Mouse (Mus musculus) brain, embryonic 14.5 days (tissue): ENCODE measurements around the gene Tmprss11a.

Experiments
- CTCF ChIP-seq: fragments of 200-500 bp; IDR thresholded peaks from 2 replicates; pipeline ENCODE4 v1.5.1; 2012; ENCODE audit warnings: inconsistent platforms, mild to moderate bottlenecking, moderate library complexity, borderline replicate concordance; ENCODE audit not compliant: insufficient read depth, insufficient read length; ENCODE audit errors: extremely low read depth
- POLR2A ChIP-seq: fragments of 200-500 bp; IDR thresholded peaks from 2 replicates; pipeline ENCODE4 v1.6.1; 2012; ENCODE audit warnings: mild to moderate bottlenecking, inconsistent platforms, borderline replicate concordance; ENCODE audit not compliant: poor library complexity, insufficient read depth, insufficient read length, severe bottlenecking; ENCODE audit errors: extremely low read depth

DNA sequence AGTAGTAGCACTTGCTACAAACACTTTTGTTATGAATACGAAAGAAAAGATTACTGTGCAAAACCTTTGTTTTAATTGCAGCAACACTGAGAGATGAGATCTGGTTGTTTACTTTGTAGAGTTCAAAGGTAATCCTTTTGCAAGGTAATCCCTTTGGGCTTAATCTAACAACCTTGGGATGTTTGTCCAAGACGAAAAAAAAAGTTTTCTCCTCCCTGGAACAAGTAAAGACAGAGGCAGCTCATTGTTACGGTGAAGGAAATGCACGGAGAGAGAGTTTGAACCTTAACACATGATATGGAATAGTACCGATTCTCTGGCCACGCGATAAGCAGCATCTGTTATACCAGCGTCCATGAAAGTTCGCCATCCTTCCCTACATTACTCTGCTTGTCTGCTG lies 5.1 kb upstream of the Tmprss11a start:
- TF ChIP-seq CTCF (no peak), POLR2A (no peak)
